Mouse (Mus musculus) heart, embryonic 11.5 days (tissue): ENCODE measurements around the gene Suco. TPM values are rescaled to one million over a fixed set of nuclear protein-coding genes. Genes with fewer than 3 reads are reported as not detected.

Experiments
- ATAC-seq: fragments of 200-750 bp; cut with Nextera tagmentation; replicated peaks from 2 replicates; pipeline ENCODE4 v1.8.0; 2017; ENCODE audit warnings: moderate library complexity; ENCODE audit not compliant: insufficient number of reproducible peaks, low FRiP score, low TSS enrichment
- H3K27ac ChIP-seq: fragments of 300-500 bp; sonication (generic); 2 replicates; pipeline ENCODE4 v1.5.1; 2014; ENCODE audit warnings: mild to moderate bottlenecking, low read depth, low read length
- H3K27me3 ChIP-seq: fragments of 300-500 bp; sonication (generic); 2 replicates; pipeline ENCODE4 v1.6.1; 2014; ENCODE audit warnings: mild to moderate bottlenecking, low read length, mixed read lengths; ENCODE audit not compliant: control insufficient read depth, insufficient read depth
- H3K36me3 ChIP-seq: fragments of 300-500 bp; sonication (generic); 2 replicates; pipeline ENCODE4 v1.6.1; 2014; ENCODE audit warnings: mild to moderate bottlenecking, low read length, moderate library complexity, mixed read lengths; ENCODE audit not compliant: control insufficient read depth, insufficient read depth
- H3K4me1 ChIP-seq: fragments of 300-500 bp; sonication (generic); 2 replicates; pipeline ENCODE4 v1.6.1; 2014; ENCODE audit warnings: low read length; ENCODE audit not compliant: control insufficient read depth, insufficient read depth
- H3K4me2 ChIP-seq: fragments of 300-500 bp; sonication (generic); 2 replicates; pipeline ENCODE4 v1.6.1; 2014; ENCODE audit warnings: mild to moderate bottlenecking, moderate library complexity
- H3K4me3 ChIP-seq: fragments of 300-500 bp; sonication (generic); 2 replicates; pipeline ENCODE4 v1.5.1; 2014; ENCODE audit warnings: low read depth, low read length
- H3K9ac ChIP-seq: fragments of 300-500 bp; sonication (generic); 2 replicates; pipeline ENCODE4 v1.6.1; 2014; ENCODE audit warnings: mild to moderate bottlenecking, low read depth, low read length, moderate library complexity
- H3K9me3 ChIP-seq: fragments of 300-500 bp; sonication (generic); replicated peaks from 2 replicates; pipeline ENCODE4 v1.6.1; 2016; ENCODE audit warnings: low read length; ENCODE audit not compliant: control insufficient read depth
- WGBS: fragments of 180-500 bp; shearing (Covaris S2); extraction: QIAGEN DNeasy Blood & Tissue Kit; methylation state at CpG from one replicate; pipeline ENCODE4 v1.1.7; 2014; ENCODE audit not compliant: insufficient replicate concordance; 5-methylcytosine and 5-hydroxymethylcytosine counted together
- polyA plus RNA-seq: library from polyadenylated mRNA; unstranded; fragments of >200 nt; fragmentation: Nextera tagmentation; extraction: Ambion mirVana; gene quantifications from 2 replicates; pipeline ENCODE4 v1.2.1, GENCODE M21; 2014

The Suco gene
- polyA plus RNA-seq, 1 experiment from 2014 or later: 26.7 TPM

DNA sequence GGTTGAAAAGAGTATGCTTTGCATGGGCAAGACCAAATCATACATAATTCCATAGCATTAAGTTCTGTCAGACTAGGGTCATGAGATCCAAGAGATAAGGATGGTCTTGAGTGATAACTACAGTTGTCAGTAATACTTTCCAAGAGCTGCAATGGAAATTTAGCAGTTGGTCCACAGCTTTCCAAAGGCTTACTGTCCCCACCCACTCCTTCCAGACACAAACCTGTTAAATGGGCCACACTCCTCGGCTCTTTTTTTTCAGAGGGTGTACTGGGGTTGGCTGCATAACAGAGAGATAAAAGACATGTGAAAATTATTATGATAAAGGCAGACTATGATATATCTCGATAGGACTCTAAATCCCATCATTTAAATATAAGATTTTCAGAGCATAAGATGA is 93.8 kb downstream of the Suco start:
- WGBS: 67% methylated on average over 2 of the region's 2 CpGs
- Histone ChIP-seq H3K4me1 (no peaks in the 10 kb centered on the region), H3K9me3 (no peaks in the 10 kb centered on the region), H3K4me2 (no peak overlapping the region), H3K4me3 (no peak overlapping the region), H3K36me3 (no peaks in the 10 kb centered on the region), H3K9ac (no peak overlapping the region), H3K27ac (no peak overlapping the region), H3K27me3 (no peaks in the 10 kb centered on the region)
- ATAC-seq: no peak

DNA sequence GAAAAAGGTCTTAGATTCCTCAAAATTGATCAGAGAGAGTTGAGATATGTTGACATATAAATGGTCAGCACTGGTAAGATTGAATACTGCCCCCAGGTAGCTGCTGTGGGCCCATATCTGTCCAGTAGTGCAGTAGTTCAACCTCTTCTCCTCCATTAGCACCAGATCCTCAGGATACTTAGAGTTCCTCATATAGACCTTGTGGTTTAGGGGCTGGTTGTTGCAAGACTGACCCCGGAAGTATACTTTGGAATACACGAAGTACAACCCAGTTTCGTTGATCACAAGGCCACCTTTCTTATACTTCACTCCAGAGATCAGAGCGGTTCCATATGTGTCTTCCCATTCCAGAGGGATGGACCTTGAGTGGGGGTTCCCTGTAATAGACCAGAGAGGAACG is 94.9 kb downstream of the Suco start:
- Histone ChIP-seq H3K9ac (no peak overlapping the region), H3K27ac (no peak overlapping the region), H3K4me3 (no peak overlapping the region), H3K27me3 (no peaks in the 10 kb centered on the region), H3K9me3 (no peaks in the 10 kb centered on the region), H3K4me2 (no peak overlapping the region), H3K4me1 (no peaks in the 10 kb centered on the region), H3K36me3 (no peaks in the 10 kb centered on the region)
- ATAC-seq: no peak
- WGBS: 80% methylated on average over 5 of the region's 5 CpGs

DNA sequence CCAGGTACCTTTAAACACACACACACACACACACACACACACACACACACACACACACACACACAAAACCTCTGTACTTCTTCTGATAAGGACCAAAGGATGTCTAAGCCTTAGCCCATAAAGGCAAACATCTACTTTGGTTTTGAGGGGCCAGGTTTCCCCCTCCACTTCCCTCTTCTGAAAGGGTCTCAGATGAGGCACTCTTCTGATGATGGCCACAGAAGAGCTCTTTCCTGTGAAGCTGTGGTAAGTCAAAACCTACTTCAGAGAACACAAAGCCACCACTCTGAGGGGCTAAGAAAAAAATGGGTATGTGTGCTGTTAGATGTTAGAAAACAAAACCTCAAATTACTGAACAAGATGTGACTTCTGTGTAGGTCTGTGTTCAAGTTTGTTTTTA is 97.4 kb downstream of the Suco start:
- no peak for ATAC-seq
- no peak overlapping the region for H3K4me3 ChIP-seq
- no peaks in the 10 kb centered on the region for H3K36me3 ChIP-seq
- no peak overlapping the region for H3K4me2 ChIP-seq
- no peak overlapping the region for H3K9ac ChIP-seq
- no peaks in the 10 kb centered on the region for H3K27me3 ChIP-seq
- H3K9me3 ChIP-seq: no peaks in the 10 kb centered on the region
- no peak overlapping the region for H3K27ac ChIP-seq
- H3K4me1 ChIP-seq: no peaks in the 10 kb centered on the region

DNA sequence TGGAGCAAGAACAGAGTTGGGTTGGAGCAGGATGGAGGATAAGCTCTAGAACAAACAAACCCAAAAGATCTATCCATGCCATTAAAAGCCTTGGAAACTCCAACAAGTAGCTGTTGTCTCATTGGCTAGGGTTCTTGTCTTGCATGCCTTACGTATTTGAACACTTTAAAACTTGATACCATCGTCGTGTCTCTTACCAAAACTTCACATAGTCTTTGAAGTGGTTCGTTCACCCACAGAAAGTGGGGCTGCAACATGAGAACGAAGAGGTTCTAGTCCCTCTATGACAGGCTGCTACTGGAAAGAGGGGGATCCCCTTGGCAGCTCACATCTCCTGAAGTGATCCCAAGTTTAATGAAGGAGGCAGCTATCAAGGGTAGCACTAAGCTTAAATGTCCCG is 101.3 kb downstream of the Suco start:
- Histone ChIP-seq H3K4me3 (no peak overlapping the region), H3K4me1 (no peaks in the 10 kb centered on the region), H3K36me3 (no peaks in the 10 kb centered on the region), H3K9me3 (no peaks in the 10 kb centered on the region), H3K27ac (no peak overlapping the region), H3K4me2 (no peak overlapping the region), H3K27me3 (no peaks in the 10 kb centered on the region), H3K9ac (no peak overlapping the region)
- ATAC-seq: no peak
- 81% methylated on average over 6 of the region's 6 CpGs for WGBS

DNA sequence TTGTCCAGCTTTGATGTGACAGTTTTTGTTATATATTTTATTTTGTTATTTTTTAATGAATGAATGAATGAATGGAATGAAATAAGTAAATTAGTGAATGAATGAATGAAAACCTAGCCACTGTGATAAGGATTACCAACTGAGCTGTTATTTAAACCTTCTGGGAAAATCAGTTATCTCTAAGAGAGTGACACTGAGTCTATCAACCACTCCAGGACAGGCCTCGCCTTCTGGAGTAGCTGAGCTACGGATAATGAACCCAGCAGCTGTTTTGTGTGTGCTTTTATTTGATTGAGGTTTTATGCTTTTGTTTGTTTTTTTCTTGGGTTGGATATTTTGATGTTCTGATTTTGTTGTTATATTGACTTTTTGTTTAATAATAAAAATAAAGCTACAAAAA is 105.2 kb downstream of the Suco start:
- H3K4me3 ChIP-seq: no peak overlapping the region
- no peak overlapping the region for H3K9ac ChIP-seq
- 32% methylated on average over 2 of the region's 2 CpGs for WGBS
- H3K36me3 ChIP-seq: no peaks in the 10 kb centered on the region
- H3K9me3 ChIP-seq: no peaks in the 10 kb centered on the region
- no peaks in the 10 kb centered on the region for H3K4me1 ChIP-seq
- ATAC-seq: no peak
- H3K27ac ChIP-seq: no peak overlapping the region
- H3K27me3 ChIP-seq: no peaks in the 10 kb centered on the region
- H3K4me2 ChIP-seq: no peak overlapping the region

DNA sequence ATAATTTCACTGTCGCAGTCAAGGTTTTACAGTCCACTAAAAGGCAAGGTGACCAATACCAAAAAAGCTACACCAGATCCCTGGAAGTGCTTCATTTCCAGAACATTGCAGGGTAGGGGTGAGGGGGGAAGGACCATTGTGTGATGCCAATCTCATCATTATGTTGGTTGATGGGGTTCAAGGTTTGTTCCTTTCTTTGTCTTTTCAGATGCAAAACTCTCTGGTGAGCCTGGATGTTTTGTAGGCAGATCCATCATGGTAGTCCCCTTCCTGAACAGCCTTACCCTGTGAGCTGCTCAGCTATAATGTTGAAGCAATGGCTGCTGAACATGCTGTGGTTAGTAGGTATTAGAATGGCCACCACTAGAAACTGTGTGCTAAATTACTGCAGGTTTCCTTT is 107.2 kb downstream of the Suco start:
- Histone ChIP-seq H3K9me3 (no peaks in the 10 kb centered on the region), H3K4me2 (no peak overlapping the region), H3K4me1 (no peaks in the 10 kb centered on the region), H3K9ac (no peak overlapping the region), H3K27ac (no peak overlapping the region), H3K36me3 (no peaks in the 10 kb centered on the region), H3K4me3 (no peak overlapping the region), H3K27me3 (no peaks in the 10 kb centered on the region)
- ATAC-seq: no peak
- WGBS: 86% methylated on average over 1 of the region's 1 CpGs

DNA sequence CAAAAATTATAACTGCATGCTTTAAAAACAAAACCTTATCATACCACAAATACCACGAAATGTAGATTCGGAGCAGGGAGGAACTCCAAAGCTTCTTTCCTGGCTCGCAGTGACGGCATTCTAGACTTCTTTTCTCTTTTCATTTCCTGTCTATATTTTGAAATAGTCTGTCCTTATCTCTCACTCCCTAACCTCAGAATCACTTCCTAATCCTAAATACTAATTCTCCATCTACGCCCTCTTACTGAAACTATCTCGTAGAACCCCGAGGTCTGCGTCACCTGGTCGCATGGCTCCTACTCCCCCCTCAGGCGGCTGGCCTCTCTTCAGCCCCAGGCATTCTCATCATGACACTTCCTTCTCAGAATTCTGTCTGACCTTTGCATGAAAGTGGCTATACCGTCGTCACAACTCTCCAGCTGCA is 109.4 kb downstream of the Suco start:
- Histone ChIP-seq H3K4me1 (no peaks in the 10 kb centered on the region), H3K9ac (no peak overlapping the region), H3K27me3 (no peaks in the 10 kb centered on the region), H3K27ac (no peak overlapping the region), H3K9me3 (no peaks in the 10 kb centered on the region), H3K4me3 (no peak overlapping the region), H3K36me3 (no peaks in the 10 kb centered on the region), H3K4me2 (peak overlapping the region; percentile 34)
- WGBS: 44% methylated on average over 12 of the region's 12 CpGs
- ATAC-seq: no peak

DNA sequence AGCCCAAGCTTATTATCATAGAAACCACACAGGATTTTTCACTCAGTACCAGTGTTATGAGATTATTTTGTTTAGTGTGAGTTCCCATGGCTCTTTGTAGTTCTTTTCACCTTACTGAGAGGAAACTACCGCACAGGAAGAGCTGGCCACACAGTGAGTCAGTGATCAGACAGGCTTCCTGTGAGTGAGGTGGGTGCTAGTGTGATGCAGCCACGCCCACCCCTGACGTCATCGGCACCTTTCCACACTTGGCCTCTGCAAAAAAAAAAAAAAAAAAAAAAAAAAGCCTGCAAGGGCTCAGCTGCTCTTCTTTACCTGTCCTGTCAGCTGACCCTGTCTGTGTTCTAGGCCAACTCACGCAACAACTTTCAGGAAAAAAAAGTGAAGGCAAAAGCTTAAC is 109.8 kb downstream of the Suco start:
- Histone ChIP-seq H3K36me3 (no peaks in the 10 kb centered on the region), H3K4me1 (no peaks in the 10 kb centered on the region), H3K4me2 (peak overlapping the region; percentile 34; the same call in 1 of the 2 replicates), H3K9ac (no peak overlapping the region), H3K4me3 (no peak overlapping the region), H3K27me3 (no peaks in the 10 kb centered on the region), H3K27ac (no peak overlapping the region), H3K9me3 (no peaks in the 10 kb centered on the region)
- WGBS: 35% methylated on average over 5 of the region's 5 CpGs
- peak; percentile 66 for ATAC-seq
